Mouse (Mus musculus) heart, adult 2 months (tissue): ENCODE measurements around the gene Plekha7.

ENCODE experiments used
- CTCF ChIP-seq: fragments of 200-600 bp; IDR thresholded peaks from 2 replicates; pipeline ENCODE4 v1.8.1; 2022; ENCODE audit warnings: antibody characterized with exemption, mild to moderate bottlenecking, moderate library complexity
- POLR2A ChIP-seq: fragments of 200-500 bp; IDR thresholded peaks from 2 replicates; pipeline ENCODE4 v1.6.1; 2011; ENCODE audit warnings: mild to moderate bottlenecking, low read depth, low read length, control low read depth; ENCODE audit not compliant: insufficient read depth

GRCm38 (mm10) chr7:116286173-116286572, 22.0 kb downstream of the Plekha7 start:
- no peak for TF ChIP-seq POLR2A
- TF ChIP-seq CTCF, result no peak
